Mouse (Mus musculus) cerebellum, postnatal 4 days (tissue): Measurements from ENCODE around the gene Dennd5a.

ENCODE experiments used
- DNase-seq, 2 experiments: peaks; one replicate each; pipeline ENCODE4 v3.0.0; 2022; ENCODE audit warnings: low spot score in 2 of 2, mixed read lengths in 1 of 2

Gene Dennd5a

GRCm38 (mm10) chr7:109963707-109964106, 3.4 kb upstream of the Dennd5a start:
- DNase-seq, result no peak

GRCm38 (mm10) chr7:109962596-109962995, 2.3 kb upstream of the Dennd5a start:
- DNase-seq, result no peak

DNA sequence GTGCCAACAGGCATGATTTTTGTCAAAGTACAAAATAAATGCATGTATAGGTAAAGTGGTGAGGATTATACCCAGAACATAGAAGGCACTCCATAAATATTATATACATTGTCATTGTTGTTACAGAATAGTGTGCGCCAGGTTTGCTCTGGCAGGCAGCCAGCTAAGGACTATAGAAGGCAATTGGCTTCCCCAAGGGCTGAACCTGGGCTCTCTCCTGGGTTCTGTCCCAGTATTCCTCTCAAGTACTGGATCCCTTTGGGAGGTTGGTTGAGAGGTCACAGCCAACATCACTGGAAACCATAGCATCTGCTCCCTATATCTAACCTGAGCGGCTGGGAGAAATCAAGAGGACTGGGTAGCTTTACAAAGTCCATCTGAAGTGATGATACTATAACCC, 1.3 kb upstream of the Dennd5a start:
- no peak for DNase-seq

DNA sequence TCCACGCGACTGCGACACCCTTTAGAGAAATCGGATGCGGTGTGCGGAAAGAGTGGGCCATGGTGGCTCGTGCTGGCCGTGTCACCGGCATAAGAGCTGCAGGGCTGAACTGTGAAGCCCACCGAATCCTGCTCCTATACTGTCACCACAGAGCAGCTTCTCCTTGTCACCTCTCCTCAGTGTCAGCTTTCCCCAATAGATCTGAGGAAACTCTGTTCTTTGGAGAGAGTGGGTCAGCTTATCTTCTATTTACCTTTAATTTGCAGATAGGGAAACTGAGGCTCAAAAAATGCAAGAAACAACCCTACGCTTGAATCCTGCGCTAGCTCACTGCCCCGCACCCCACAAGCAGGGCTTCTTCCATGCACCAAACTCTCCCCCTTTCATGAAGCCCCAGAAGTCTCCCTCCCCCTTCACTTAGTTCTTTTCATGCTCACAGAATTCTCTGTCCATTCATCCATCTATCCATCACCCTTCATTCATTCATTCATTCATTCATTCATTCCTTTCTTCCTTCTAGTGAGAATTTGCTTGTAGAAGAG, 414 bp upstream of the Dennd5a start:
- no peak for DNase-seq

DNA sequence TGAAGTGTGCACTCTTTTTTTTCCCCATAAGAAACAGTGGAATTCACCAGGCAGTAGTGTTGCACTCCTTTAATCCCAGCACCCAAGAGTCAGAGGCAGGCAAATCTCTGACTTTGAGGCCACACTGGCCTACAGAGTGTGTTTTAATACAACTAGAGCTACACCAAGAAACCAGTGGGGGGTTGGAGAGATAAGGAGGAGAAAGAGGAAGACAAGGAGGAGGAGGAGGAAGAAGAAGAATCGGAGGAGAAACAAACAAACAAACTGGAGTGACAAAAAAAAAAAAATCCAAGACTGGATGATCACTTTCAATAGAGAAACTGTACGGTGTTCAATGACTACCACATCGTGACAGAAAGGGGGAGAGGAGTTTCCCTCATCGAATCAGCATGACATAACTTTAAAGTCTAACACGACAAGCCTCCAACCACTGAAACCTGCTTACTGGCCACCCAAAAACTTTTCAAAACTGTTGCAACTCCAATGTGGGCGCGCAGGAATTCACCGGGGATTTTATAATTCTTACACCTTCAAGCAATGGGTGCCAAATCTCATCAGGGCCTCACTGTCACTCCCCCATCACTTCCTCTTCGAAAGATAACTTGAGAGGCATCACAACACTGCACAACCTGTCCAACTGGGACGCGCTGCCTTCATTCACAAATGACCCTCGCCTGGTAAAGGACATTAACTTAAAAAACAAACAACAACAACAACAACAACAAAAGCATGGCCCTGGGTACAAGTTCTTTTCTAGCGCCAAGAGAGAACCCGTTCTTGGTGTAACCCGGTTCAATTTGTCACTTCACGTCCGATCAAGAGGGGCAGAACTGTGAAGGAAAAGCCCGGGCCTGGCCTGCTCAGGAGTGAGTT, 1.2 kb downstream of the Dennd5a start:
- DNase-seq, result no peak

- DNase-seq, result no peak
These were observed 2.1 kb downstream of the Dennd5a start for GRCm38 (mm10) chr7:109957996-109958789.

- DNase-seq, result no peak
These were observed 5.5 kb downstream of the Dennd5a start for GRCm38 (mm10) chr7:109954622-109955401.

- DNase-seq, result no peak
These were observed 9.0 kb downstream of the Dennd5a start for GRCm38 (mm10) chr7:109951297-109951696.

- no peak for DNase-seq
These were observed 15.7 kb downstream of the Dennd5a start for GRCm38 (mm10) chr7:109944421-109945034.

- DNase-seq, result no peak
These were observed 30.6 kb downstream of the Dennd5a start for GRCm38 (mm10) chr7:109929628-109930027.

- DNase-seq, result no peak
These were observed 31.9 kb downstream of the Dennd5a start for GRCm38 (mm10) chr7:109928365-109928764.

DNA sequence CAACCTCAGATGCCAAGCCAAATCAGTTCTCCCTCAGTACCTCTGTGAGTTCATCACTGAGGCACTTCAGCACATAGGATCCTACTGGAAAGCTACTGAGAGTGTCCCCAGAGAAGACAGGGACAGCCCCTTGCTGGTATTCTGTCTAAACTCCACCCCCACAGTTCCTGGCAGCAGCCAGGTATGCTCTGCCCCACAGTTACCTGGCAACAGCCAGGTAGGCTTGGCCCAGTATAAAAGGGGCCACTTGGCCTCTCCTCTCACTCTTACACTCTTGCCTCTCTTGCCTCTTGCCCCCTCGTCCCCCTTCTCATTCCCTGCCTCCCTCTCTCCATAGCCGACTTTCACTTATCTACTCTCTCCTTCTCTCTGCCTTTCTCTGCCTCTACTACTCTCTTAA, 35.3 kb downstream of the Dennd5a start:
- DNase-seq, result no peak

- no peak for DNase-seq
These were observed 37.4 kb downstream of the Dennd5a start for GRCm38 (mm10) chr7:109922889-109923288.

DNA sequence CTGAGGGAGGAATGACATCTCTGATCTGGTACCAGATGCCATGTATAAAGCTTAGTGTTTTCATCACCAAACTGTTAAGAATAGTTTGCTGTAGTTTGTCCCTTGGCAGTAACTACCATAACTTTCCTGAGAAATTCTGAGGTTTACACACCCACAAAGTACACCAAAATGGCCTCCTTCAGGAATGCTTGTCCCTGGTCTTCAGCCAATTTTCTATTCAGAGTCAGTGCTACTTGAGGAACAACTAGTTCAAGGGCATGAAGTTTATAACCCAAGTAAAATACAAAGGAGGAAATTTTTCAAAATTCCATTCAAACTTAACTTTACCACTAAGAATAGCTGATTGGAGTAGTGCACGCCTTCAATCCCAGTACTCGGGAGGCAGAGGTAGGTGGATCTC, 54.1 kb downstream of the Dennd5a start:
- no peak for DNase-seq

DNA sequence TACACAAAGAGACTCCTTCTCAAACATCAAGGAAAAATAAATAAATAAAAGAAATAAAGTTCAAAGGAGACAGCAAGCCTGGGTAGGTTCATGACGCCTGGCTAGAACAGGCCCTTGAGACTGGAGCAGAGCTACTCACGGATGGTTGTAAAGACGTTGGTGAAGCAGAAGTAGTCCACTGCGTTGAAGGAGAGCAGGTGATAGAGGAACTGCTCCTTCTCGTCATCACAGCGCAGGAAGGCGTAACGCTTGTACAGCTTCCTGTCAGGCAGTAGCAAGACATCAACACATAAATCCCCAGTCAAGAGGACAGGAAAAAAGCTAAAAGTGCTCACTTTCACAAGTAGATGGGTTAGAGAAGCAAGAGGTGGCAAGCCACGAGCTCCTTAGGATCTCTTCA, 59.3 kb downstream of the Dennd5a start:
- DNase-seq, result no peak

DNA sequence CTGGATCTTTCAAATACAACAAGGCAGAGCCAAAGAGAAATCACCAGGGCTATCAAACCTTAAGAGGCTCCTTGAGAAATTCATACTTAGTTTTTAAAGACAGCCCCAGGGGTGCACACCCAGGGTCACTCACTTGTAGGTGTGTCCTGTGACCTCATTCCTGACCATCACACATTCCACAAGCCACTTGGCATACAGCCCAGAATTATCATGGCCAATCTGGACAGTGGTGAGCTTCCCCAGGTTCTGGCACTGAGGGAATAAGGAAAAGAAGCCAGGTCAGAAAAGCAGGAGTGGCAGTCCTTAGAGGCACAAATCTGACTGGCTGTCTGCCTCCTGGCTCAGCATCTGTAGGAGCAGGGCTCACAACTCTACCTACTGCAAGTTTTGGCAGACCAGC, 61.4 kb downstream of the Dennd5a start:
- DNase-seq, result no peak

- DNase-seq, result peak; percentile 52 to 76
These were observed 67.7 kb downstream of the Dennd5a start for GRCm38 (mm10) chr7:109892530-109892929.

DNA sequence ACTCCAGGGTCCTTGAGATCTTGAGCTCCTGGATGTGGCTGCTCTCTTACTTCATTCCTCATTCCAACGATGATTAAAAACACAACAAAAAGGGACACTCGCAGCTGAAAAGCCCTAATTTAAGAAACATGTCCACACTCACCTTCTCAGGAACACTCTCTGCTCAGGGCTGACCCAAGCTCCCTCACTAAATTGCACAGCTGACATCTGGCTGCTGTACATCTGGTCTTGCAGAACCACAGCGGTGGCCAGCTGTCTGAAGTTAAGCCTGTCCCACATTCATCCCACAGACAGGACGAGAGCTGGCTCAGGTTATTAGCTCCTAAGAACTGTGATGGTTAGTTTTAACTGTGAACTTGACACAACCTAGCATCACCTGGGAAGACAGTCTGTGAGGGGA, 68.5 kb downstream of the Dennd5a start:
- DNase-seq, result no peak

GRCm38 (mm10) chr7:109890256-109890655, 70.0 kb downstream of the Dennd5a start:
- DNase-seq, result no peak

DNA sequence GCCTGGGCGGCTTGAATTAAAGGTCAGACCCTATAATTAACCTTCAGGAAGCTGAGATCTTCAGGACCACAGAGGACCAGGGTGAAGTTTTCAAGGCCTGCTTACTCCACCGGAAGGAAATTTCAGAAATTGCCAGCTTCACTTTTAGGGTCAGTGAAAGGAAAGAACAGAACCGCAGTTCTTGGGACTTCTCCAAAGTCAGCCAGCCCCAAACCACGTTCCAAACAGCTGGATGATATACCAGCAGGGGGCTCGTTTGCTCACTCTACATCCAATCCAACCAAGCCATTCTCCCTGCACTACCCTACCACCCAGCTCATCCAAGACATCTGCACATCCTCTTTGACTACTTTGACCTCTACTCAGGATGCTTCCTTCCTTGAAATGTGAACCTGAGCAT, 71.0 kb downstream of the Dennd5a start:
- no peak for DNase-seq

- no peak for DNase-seq
These were observed 74.0 kb downstream of the Dennd5a start for GRCm38 (mm10) chr7:109886249-109886648.
